Mouse (Mus musculus): ENCODE results near the gene Gpr132. TPM values are rescaled to one million over a fixed set of nuclear protein-coding genes. Genes with fewer than 3 reads are reported as not detected.

Gpr132 gene
- total RNA-seq, 2 experiments from 2014 or later: 0.09 TPM; not detected in 1

DNA sequence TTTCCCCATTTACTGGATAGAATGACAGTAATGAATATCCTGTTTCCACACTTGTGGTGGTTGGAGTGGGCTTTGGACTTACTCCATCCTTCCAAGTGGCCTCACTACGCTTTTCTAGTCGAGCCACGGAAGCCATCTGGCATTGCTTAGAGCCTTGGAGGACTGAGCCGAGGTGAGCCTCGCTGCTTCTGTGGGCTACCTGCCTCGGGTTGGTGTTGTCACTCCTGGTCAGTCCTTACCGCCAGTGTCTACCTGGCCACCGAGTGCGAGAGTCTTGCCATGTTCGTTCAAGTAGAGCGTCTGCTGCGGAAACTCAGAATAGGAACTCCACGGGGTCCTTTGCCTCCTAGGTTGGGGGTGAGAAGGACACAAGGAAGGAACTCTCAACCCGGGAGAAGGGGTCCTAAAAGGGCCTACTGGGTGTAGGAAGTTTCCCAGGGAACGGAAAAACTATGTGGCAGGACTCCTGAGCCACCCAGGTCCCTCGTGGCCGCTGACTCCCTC, 9.1 kb upstream of the Gpr132 start:
- peak; percentile 6 for DNase-seq

DNA sequence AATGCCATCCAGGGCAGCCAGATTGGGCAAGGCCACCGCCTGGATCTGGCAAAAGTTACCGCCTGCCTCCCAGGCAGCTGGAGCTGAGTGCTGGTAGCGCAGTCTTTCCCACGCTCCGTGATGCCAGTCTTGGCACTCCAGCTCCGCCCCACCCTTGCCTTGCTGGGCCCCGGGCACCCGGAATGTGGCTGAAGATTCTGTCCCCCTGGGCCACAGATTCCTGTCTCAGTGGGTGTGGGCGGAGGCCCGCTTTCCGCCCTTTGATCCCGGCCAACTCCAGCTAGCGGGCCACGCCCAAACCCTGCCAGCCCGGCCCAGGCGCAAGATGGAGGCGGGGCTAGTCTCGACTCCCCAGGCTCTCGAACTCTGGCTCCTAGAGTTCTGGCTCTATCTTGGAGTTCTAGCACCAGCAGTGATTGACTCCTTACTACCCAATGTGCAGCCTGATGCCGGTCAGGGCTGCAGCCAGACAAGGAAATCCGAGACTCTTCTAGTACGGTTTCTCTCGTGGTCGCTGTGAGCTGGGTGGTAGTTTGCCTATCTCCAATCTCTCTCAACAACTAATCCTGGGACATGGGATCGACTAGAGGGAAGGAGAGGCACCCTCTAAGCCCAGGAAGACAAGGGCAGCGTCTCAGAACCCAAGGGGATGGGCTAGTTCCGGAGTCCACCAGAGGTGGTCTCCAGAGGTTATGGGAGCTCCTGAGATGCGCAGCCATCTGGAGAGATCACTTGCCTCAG, 8.5 kb upstream of the Gpr132 start:
- peak; percentile 55 for DNase-seq

DNA sequence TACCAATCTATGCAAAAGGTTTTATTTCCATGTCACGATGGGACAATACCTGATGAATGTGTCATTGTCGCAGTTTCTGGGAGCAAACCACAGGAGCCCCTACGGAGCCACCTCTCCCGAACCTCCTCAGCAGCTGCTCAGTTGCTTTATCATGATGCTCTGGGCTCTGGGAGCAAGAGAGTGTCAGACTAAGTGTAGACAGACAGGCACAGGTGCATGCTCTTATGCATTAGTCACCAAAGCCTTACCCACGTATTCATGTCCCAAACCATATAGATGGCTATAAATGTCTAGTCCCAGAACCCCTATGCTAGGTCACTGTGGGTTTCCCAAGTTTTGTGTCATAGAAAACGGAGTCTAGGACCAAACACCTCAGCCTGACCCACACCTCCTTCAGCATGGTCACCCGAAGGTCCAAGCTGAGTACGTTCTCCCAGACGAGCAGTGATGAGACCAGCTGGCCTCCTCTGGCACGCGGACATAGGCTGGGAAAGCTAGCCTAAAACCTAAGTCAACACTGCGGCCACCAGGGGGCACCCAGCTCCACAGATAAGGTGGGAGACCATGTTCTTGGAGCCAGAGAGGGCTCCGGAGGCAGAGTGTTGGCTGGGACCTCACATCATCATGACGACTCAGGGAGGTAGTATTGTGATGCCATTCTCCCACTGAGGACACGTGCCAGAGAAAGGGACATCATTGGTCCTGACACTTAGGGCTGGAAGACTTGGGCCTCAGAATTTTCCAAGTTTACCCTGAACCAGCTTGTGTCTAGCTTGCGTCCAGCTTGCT, 7.4 kb upstream of the Gpr132 start:
- peak; percentile 98 for DNase-seq

DNA sequence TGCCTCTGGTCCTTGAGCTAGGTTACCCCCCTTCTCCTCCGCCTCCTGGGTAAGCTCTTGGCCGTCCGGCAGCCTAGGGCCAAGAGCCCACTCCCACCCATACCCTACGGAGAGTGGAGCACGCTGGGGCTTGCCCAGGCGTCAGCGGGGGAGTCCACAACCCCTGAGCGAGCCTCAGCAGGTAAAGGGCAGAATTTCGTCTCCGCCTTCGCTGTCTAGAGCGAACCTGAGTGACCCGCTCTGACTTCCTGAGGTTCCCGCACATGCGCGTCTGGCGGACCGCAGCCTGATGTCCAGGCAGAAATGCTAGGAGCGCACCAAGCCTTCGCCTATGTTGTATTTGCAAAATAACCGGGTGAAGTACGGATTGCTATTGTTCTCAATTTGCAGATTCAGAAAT, 6.2 kb upstream of the Gpr132 start:
- DNase-seq: no peak

DNA sequence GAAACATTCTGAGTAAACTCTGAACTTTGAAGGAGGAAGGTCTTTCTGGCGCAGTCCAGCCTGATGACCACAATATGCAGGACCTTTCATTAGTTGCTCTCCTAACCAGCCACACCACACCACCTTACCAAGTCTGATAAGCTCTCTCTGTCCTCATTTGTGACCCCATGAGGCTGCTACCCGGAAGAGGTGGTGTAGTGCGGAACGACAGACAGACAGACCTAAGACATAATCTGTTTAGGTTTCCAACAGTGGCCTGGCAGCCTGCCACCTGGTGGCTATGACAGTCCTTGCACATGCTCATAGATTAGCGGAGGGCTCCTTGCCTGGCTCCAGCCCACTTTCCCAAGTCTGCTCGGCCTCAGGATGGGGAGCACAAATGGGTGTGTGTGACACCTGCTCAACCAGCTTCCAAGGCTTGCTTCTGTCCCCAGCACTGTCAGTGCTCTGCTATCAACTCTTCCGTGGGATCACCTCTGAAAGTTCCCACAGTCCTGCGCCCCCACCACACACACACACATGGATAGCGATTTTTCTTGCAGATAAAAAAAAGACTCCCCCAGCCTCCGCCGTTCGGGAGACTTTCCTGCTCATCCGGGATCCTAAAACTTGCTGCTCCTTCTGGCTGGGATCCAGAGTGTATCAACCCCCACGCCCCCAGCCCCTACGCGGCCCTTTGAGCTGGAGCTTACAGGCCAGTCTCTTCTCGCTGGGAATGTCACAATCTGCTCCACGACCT, 5.6 kb upstream of the Gpr132 start:
- DNase-seq: peak; percentile 76

DNA sequence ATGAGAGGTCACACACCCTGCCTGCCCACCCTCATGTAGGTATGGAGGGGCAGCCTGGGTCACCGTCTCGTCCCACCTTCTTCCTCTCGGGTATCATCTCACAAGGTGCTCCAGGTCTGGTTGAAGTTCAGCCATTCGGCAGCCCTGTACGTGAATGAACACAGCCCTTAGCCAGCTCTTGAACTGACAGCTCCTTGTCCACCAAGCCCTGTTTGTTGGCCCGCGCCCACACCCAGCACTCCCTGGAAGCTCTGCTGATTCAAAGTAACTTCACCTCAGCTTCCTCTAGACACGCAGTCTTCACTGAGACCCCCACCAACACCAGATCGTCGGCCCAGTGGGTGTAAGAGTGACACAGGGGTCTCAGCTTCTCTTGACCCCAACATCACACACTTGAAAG, 5.0 kb upstream of the Gpr132 start:
- DNase-seq: no peak

DNA sequence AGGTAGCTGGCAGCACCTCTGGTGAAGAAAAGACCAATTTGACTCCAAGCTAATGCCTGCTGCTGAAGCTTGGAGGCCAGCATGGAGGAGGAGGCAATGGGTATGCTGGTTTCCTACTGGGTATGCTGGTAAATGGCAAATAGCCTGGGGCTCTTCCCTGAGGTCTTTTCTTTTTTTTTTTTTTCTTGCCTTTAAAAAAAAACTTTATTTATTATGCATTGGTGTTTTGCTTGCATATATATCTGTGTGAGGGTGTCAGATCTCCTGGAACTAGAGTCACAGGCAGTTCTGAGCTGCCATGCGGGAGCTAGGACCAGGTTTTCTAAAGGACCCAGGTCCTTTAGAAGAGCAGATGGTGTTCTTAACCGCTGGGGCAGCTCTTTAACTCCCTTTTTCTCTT, 3.2 kb upstream of the Gpr132 start:
- no peak for DNase-seq

DNA sequence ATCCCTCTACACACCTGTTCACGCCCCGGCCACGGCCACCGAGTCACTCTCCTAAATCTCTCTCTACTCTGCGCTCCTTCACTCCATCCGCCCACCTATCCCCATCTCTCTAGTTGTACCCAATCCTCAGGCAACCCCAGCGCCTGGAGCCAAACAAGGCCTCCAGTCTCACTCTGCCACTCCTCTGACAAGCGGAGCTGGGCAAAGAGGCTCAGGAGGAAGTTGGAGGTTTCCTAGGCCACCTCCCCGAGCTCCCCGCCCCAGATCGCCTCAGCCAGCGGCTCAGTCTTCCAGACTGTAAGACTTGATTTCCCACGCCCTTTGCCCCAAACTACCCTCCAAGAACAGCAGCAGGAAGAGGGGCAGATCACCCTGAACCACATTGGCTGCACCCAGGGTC, 2.7 kb upstream of the Gpr132 start:
- no peak for DNase-seq

DNA sequence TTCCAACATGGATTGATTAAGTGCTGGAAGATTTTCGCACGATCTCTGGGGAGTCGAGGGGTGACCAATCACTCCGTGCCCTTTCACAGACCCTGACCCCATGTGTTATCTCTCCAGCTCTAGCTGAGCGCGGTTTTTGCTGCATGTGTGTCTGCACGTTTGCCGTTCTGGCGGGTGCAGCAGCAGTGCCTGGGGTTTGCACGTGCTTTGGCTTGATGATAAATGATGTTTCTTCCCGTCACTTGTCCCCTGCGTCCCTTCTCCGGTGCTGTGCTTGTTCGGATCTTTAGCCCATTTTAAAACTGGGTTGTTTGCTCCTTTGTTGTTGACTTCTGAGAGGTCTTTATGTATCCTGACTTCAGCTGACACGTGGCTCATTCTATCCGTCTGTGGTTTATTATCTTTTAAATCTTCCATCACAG, 1.8 kb upstream of the Gpr132 start:
- DNase-seq: no peak

DNA sequence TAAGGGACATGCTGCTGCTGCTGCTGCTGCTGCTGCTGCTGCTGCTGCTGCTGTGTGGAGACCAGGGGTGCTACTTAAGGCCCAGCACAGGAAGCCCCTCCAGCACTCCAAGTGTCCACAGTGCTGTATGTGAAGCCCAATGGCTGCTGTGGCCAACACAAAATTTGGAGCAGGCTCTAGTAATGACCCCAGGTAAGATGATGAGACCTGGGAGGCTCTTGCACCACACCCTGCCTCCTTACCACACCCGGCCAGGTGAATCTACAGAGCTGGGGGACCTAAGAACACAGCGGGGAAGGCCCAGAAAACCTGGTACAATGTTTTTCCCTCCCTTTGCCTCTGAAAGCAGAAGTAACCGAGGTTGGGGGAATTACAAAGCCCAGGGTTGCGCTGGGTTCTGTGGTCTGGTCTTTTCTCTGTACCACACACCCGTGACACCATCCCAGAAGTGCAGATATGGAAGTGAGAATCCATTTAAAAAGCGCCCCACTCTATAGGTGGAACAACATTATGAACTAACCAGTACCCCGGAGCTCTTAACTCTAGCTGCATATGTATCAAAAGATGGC, 838 bp downstream of the Gpr132 start:
- DNase-seq: no peak

DNA sequence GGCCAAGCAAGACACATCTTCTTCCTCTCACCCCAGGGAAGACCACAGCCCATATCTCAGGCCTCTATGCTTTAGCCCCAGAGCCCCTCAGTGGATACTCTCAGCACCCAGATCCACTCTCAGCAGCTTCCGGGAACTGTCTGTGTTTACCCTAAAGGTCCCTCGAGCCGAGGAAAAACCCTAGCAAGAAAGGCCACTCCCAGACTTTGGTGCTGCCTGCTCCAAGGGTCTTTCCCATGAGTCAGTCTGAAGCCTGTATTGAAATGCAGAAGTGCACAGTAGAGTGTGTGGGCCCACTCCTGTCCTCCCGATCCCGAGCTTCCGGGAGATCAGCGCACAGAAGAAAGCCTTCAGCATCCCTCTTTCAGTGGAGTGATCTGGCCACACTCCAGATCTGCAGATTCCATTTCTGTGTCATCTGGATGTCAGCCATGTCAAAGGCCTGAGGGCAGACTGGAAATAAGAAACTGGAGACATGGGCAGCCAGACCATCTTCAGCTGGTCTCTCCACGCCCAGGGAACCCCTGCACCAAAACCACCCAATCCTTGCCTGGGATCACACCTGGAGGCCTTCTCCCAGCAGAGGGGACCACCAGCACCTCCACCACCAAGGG, 1.5 kb downstream of the Gpr132 start:
- DNase-seq: no peak

DNA sequence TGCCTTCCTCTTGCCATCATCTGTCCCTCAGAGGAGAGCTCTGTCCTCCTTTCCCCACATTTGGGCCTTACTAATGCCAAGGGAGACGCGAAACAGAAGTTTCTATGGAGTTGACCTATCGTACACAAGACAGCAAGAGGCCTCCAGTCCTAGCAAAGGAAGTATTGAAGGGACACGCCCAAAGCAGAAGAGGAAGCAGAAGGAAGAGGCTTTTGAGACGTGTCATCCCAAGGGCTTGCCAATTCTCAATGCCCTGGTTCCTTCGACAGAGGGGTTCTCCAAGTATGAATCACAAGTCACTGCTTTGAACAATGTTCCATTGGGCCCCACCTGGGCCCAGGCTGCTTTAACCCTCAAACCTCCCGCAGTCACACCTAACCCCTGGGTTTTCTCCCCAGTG, 3.2 kb downstream of the Gpr132 start:
- no peak for DNase-seq

DNA sequence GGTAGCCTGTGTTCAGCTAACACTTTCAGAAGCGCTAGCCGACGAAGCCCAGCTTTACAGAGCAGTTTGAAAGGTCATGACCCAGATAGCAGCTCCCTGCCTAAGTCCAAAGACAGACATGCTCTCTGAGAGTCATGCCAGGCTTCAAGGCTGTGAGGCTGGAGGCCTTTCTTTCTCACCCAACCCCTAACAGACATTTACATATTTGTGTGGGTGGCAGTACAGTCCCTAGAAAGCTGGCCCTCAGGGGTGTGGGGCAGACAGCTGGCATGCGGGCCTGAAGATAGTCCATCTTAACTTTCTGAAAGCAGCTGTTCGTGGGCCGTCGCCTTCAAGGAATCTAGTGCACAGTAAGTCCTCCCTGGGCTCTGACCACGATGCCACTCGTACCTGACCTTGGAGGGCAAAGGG, 6.1 kb downstream of the Gpr132 start:
- no peak for DNase-seq

DNA sequence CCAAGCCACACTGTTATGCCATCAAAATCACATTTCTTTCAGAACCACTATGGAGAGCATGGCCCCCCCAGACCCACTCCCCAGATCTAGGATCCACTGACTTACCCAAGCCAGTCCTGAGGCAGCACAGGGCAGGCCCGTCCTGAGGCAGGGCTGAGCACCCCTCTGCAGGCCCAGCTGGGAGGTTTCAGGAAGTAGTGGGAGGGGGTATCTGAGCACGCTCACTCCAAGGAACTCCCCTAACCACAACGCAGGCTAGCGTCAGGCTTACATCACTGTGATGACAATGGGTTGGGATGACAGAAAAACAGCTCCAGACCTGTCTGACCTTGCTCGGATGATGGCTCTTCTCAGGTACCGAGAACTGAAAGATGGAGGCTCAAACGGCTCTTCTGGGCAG, 7.3 kb downstream of the Gpr132 start:
- DNase-seq: no peak

DNA sequence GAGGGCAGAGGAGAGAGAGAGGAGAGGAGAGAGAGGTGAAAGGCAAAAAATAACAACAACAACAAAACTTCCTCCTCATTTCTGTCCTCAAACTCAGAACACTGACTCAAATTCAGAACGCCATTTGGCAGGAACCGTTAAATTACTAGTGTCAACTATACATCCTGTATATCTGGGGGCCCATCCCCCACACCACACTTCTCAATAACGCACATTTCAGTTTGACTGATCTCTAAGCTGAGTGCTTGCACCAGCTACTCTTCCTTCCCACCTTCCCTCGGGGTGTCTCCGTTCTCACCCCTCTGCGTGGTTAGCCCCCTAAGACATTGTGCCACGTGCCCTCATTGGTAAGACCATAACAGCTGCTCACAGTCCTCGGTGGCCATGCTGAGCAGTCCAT, 8.1 kb downstream of the Gpr132 start:
- no peak for DNase-seq

DNA sequence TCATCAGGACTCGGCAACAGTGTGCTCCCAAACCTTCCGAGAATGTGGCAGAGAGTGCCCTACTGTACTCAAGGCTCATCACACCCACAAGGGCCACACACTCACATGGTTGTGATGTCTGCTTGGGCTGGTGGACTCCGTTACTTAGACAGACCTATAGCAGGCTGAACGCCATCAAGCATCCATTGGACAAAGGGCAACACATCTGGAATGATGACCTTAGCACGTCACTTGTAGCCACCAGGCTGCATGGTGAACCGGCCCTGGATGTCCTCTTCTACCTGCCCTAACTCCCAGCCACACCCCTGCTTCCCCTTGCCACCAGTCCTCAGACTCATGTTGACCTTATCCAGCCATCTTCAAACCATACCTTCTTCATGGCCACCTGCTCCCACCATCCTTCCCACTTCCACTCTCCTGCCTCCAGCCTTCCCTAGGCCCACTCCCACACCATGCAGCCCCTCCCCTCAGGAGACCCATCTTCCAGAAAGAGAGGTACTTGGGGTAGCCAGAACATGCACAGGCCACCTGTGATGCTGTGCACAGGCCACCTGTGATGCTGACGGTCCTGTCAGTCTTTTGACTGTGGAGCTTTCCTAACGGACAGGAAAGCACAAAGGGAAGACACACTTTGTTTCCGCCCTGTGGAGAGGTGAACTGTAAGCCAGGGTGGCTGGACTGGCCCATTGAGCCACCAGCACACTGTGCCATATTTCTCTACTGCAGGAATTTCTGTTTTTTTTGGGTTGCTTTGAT, 9.3 kb downstream of the Gpr132 start:
- no peak for DNase-seq

DNA sequence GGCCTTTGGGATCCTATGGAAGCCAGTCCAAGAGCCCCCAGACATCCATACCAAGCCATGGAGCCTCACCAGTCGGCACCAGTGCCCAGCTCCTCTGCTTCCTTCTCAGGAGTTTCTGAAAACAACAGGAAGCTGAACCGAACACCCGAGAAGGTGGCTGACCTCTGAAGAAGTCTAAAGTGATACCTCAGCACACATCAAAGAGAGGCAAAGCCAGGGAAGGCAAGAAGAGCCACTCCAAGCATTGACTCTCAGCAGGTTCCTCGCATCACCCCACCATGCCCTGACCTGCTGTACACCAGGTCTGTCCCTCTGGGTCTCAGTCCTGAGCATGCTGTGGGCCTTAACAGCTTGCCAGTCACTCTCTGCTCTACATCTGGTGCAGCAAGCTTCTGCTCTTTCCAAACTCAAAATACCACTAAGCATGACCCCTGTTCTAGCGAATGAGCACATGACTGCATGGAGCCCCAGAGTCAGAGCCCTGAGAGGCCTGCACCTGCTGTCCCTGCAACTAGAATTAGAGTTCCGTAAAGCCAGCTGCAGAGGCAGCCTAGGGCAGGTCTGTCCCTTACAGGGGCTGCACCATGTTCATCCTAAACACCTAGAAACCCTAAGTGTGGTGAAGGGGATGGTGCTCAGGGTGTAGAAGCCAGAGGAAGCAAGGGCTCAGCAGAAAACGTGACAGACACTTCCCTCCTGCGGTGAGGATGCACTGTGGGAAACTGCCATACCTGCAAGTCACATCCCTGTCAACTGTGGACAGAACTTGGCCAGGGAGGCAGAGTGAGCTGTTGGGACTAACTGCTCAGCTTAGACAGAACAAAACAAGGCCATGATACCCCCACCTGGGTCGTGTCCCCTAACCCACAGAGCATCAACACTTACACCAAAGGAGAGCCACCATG, 10.8 kb downstream of the Gpr132 start:
- no peak for DNase-seq

DNA sequence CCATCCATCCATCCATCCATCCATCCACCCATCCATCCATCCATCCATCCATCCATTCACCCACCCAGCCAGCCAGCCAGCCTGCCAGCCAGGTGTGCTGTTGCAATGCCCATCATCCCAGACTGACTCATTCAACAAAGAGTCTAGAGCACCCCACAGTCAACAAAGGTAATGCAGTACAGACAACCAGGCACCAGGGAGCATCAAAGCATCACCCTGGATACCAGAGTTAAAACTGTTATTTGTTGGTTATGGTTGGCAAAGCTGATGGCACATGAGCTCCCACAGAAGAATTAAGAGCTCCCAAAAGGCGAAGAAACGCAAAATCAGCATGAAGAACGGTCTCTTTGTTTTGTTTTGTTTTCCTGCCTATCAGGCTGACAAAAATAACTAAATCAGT, 11.7 kb downstream of the Gpr132 start:
- DNase-seq: no peak

DNA sequence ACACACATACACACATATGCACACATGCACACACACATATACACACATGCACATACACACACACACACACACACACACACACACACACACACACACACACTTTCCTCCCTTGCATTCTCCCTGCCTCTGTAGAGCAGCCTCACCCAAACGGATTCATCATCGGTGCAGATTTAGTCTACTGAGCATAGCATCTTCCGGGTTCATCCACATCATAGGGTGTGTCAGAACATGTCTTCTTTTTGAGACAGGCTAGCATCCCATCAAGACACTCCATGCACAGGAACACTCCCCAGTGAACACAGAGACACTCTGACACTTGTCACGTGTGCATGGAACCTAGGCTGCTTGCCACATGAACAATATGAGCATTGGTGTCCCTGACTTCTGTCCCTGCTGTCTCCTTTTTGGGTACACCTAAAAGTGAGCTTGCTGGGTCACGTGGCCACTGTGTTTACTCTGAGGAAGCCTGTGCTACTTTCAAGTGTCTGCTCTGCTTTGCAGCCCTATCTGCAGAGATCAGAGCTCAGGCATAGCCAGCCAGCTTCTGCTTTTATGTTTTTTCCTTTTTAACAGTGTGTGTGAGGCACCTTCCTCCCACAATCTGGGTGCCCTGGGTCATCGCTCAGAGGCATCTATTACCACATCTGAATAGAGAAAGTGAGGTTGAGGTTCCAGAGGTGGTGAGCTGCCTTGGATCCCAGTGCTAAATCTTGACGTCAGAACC, 13.3 kb downstream of the Gpr132 start:
- no peak for DNase-seq
